In genomic region chr12:70826318-70827072, GRCm38 (mm10) we compare ENCODE assay signal across 8 mouse cellular contexts. TPM values are rescaled to one million over a fixed set of nuclear protein-coding genes. Genes with fewer than 3 reads are reported as not detected.
DNase-seq lines count a peak whose midpoint lies in the region; ATAC-seq and TF ChIP-seq lines count a peak whose summit lies in the region.

No protein-coding gene starts in this region.

- H3K27me3 ChIP-seq in spleen, adult 2 months (ENCODE audit: control insufficient read depth, insufficient read depth, low read length) = 0 out of 2 replicates have a peak, but pooled peaks cover 2% of the 10 kb centered on the region
- no peaks in the 10 kb centered on the region for H3K27me3 ChIP-seq in embryonic facial prominence, embryonic 13.5 days
- no peaks in the 10 kb centered on the region for H3K27me3 ChIP-seq in hindbrain, embryonic 16.5 days (replicated peaks; ENCODE audit: control insufficient read depth, insufficient read depth, low read length)
- no peaks in the 10 kb centered on the region for H3K27me3 ChIP-seq in lung, postnatal 0 days (replicated peaks; ENCODE audit: insufficient read depth, low read length)

- no peak for TF ChIP-seq POLR2A in spleen, adult 2 months (IDR thresholded peaks at IDR 0.05; ENCODE audit: low read depth, low read length)

- no peaks in the 10 kb centered on the region for H3K9me3 ChIP-seq in embryonic facial prominence, embryonic 13.5 days
- H3K9me3 ChIP-seq in hindbrain, embryonic 16.5 days (ENCODE audit: control insufficient read depth, low read length) = no peaks in the 10 kb centered on the region
- H3K9me3 ChIP-seq in lung, postnatal 0 days (ENCODE audit: low read length) = no peaks in the 10 kb centered on the region

- WGBS in spleen, adult 2 months = 6% methylated on average over 19 of the region's 19 CpGs
- WGBS in embryonic facial prominence, embryonic 13.5 days = under 1% methylated on average over 19 of the region's 19 CpGs
- WGBS in hindbrain, embryonic 16.5 days = 3% methylated on average over 19 of the region's 19 CpGs
- WGBS in lung, postnatal 0 days = 2% methylated on average over 19 of the region's 19 CpGs

- no peaks in the 10 kb centered on the region for H3K36me3 ChIP-seq in spleen, adult 2 months (ENCODE audit: control insufficient read depth, insufficient read depth, low read length)
- H3K36me3 ChIP-seq in embryonic facial prominence, embryonic 13.5 days = no peaks in the 10 kb centered on the region
- H3K36me3 ChIP-seq in hindbrain, embryonic 16.5 days (ENCODE audit: control insufficient read depth, insufficient read depth, low read length) = no peaks in the 10 kb centered on the region
- no peaks in the 10 kb centered on the region for H3K36me3 ChIP-seq in lung, postnatal 0 days (ENCODE audit: insufficient read depth, low read length)

- DNase-seq in spleen, adult 2 months (ENCODE audit: low read depth in 1 of 2, low spot score in 2 of 2) = no peak
- DNase-seq in spleen, adult 12 weeks (ENCODE audit: low spot score) = no peak
- peak; percentile 59 for DNase-seq in lung, postnatal 0 days (ENCODE audit: low spot score)
- DNase-seq in thymus, postnatal 0 days (ENCODE audit: low spot score) = peak; percentile 28
- no peak for DNase-seq in spleen, adult 18-20 months
- no peak for DNase-seq in layer of hippocampus, adult 9-10 months (ENCODE audit: low spot score)

- peaks cover 10% of the 10 kb centered on the region; the same call in 1 of the 2 replicates for H3K4me1 ChIP-seq in spleen, adult 2 months (ENCODE audit: control insufficient read depth, insufficient read depth, insufficient read length)
- H3K4me1 ChIP-seq in embryonic facial prominence, embryonic 13.5 days = peaks cover 51% of the 10 kb centered on the region
- peaks cover 12% of the 10 kb centered on the region for H3K4me1 ChIP-seq in hindbrain, embryonic 16.5 days (ENCODE audit: control insufficient read depth, insufficient read depth, low read depth, low read length)
- peaks cover 8% of the 10 kb centered on the region; the same call in 1 of the 2 replicates for H3K4me1 ChIP-seq in lung, postnatal 0 days (ENCODE audit: insufficient read depth, low read depth, low read length)

- peak overlapping the region; percentile 81 for H3K4me2 ChIP-seq in embryonic facial prominence, embryonic 13.5 days
- H3K4me2 ChIP-seq in hindbrain, embryonic 16.5 days (ENCODE audit: low read length) = peak overlapping the region; percentile 66
- peak overlapping the region; percentile 78 for H3K4me2 ChIP-seq in lung, postnatal 0 days (replicated peaks; ENCODE audit: low read depth, low read length)

- no peak; the same call in 1 of the 2 replicates for TF ChIP-seq EP300 in lung, postnatal 0 days (IDR thresholded peaks at IDR 0.05)

- peak overlapping the region; percentile 98 for H3K9ac ChIP-seq in embryonic facial prominence, embryonic 13.5 days
- peak overlapping the region; percentile 75 for H3K9ac ChIP-seq in hindbrain, embryonic 16.5 days (ENCODE audit: low read depth, low read length)
- peak overlapping the region; percentile 96 for H3K9ac ChIP-seq in lung, postnatal 0 days (replicated peaks; ENCODE audit: low read depth)

- no peak for TF ChIP-seq CTCF in spleen, adult 2 months (IDR thresholded peaks at IDR 0.05; ENCODE audit: extremely low read depth, insufficient read depth, insufficient read length, insufficient replicate concordance)
- TF ChIP-seq CTCF in lung, postnatal 0 days (IDR thresholded peaks at IDR 0.05) = no peak

- peak overlapping the region; percentile 62 for H3K4me3 ChIP-seq in spleen, adult 2 months (ENCODE audit: extremely low read depth, insufficient read depth, insufficient read length)
- H3K4me3 ChIP-seq in embryonic facial prominence, embryonic 13.5 days = peak overlapping the region; percentile 84
- H3K4me3 ChIP-seq in hindbrain, embryonic 16.5 days (ENCODE audit: low read length) = peak overlapping the region; percentile 83
- peak overlapping the region; percentile 94 for H3K4me3 ChIP-seq in lung, postnatal 0 days (ENCODE audit: low read depth, low read length)

- H3K27ac ChIP-seq in spleen, adult 2 months (ENCODE audit: insufficient read depth, low read length) = no peak overlapping the region; the same call in 1 of the 2 replicates
- peak overlapping the region; percentile 100 for H3K27ac ChIP-seq in embryonic facial prominence, embryonic 13.5 days
- peak overlapping the region; percentile 44; the same call in 1 of the 2 replicates for H3K27ac ChIP-seq in hindbrain, embryonic 16.5 days (ENCODE audit: low read depth, low read length)
- peak overlapping the region; percentile 98 for H3K27ac ChIP-seq in lung, postnatal 0 days (ENCODE audit: low read length)

- ATAC-seq in embryonic facial prominence, embryonic 13.5 days (ENCODE audit: insufficient number of reproducible peaks, insufficient read depth, low FRiP score, low TSS enrichment, low read depth) = no peak
- no peak for ATAC-seq in hindbrain, embryonic 16.5 days
- ATAC-seq in lung, postnatal 0 days = no peak

RNA-seq across cellular contexts. Expression of gene Frmd6, which starts 1.2 kb away (rescaled TPM):
- 6.5 and 7.4 TPM in 2 replicates for polyA plus RNA-seq in spleen, adult 2 months (2012; rRNA removed)
- polyA plus RNA-seq in embryonic facial prominence, embryonic 13.5 days (2015; fragmentation: Nextera tagmentation; extraction: Ambion mirVana) = 70.6 and 72.0 TPM in 2 replicates
- 6.9 and 10.1 TPM in 2 replicates for polyA plus RNA-seq in hindbrain, embryonic 16.5 days (2015; fragmentation: Nextera tagmentation; extraction: Ambion mirVana)
- 25.5 and 27.9 TPM in 2 replicates for polyA plus RNA-seq in lung, postnatal 0 days (2015; fragmentation: Nextera tagmentation; extraction: Ambion mirVana)
- polyA plus RNA-seq in thymus, postnatal 0 days (2015; fragmentation: Nextera tagmentation; extraction: Ambion mirVana) = 20.1 and 20.5 TPM in 2 replicates

Comparison
In these comparisons a context has a peak if more than half of its experiments do, and no peak if none do; other contexts are left out.
1. DNase-seq: peak in lung, postnatal 0 days (single experiment) and thymus, postnatal 0 days (single experiment); none in spleen, adult 2 months (0 of 2), spleen, adult 12 weeks (single experiment), spleen, adult 18-20 months (0 of 2) and layer of hippocampus, adult 9-10 months (single experiment).
2. Peak in every context shown above with its lines, with median percentiles within 50 percentile points of each other: H3K4me3 ChIP-seq, H3K4me2 ChIP-seq and H3K9ac ChIP-seq.